Comparison of ENCODE assay signal across 9 mouse cellular contexts in genomic region chr3:82877258-82877657, GRCm38 (mm10). TPM values are rescaled to one million over a fixed set of nuclear protein-coding genes. Genes with fewer than 3 reads are reported as not detected.
DNase-seq lines count a peak whose midpoint lies in the region; ATAC-seq and TF ChIP-seq lines count a peak whose summit lies in the region.
"Had no signal": no experiment of that assay in that cellular context is flagged by ENCODE, and none has a peak within 500 bp of the region (broad histone marks: within the 10 kb centered on the region; RNA-seq: fewer than 3 reads in every experiment).

No protein-coding gene starts in this region.

- ATAC-seq in midbrain, embryonic 14.5 days (ENCODE audit: low FRiP score, low TSS enrichment): no peak
- no peak for ATAC-seq in midbrain, embryonic 13.5 days

- peaks cover 18% of the 10 kb centered on the region for H3K27me3 ChIP-seq in midbrain, embryonic 14.5 days (ENCODE audit: control insufficient read depth, insufficient read depth, low read length)
- peaks cover 31% of the 10 kb centered on the region for H3K27me3 ChIP-seq in midbrain, embryonic 13.5 days

- TF ChIP-seq POLR2A in cortical plate, adult 2 months (IDR thresholded peaks at IDR 0.05; ENCODE audit: extremely low read depth, insufficient read depth, low read length): no peak

- no peak overlapping the region for H3K9ac ChIP-seq in midbrain, embryonic 14.5 days (replicated peaks; ENCODE audit: low read length)
- H3K9ac ChIP-seq in midbrain, embryonic 13.5 days (replicated peaks): no peak overlapping the region
- H3K9ac ChIP-seq: neural tube, embryonic 13.5 days had no signal

- no peak overlapping the region for H3K4me3 ChIP-seq in gastrocnemius, adult 2 months
- no peak overlapping the region for H3K4me3 ChIP-seq in midbrain, embryonic 14.5 days (replicated peaks; ENCODE audit: low read depth, low read length)
- H3K4me3 ChIP-seq in midbrain, embryonic 13.5 days (replicated peaks): no peak overlapping the region
- H3K4me3 ChIP-seq in cortical plate, adult 2 months (ENCODE audit: insufficient read depth, low read length): no peak overlapping the region

- no peaks in the 10 kb centered on the region for H3K36me3 ChIP-seq in midbrain, embryonic 14.5 days (ENCODE audit: control insufficient read depth, insufficient read depth, low read length)
- H3K36me3 ChIP-seq in midbrain, embryonic 13.5 days: no peaks in the 10 kb centered on the region
- H3K36me3 ChIP-seq: neural tube, embryonic 13.5 days had no signal

- H3K9me3 ChIP-seq in midbrain, embryonic 14.5 days (ENCODE audit: control insufficient read depth, low read length): no peaks in the 10 kb centered on the region
- H3K9me3 ChIP-seq in midbrain, embryonic 13.5 days: no peaks in the 10 kb centered on the region
- H3K9me3 ChIP-seq: neural tube, embryonic 13.5 days had no signal

- intact Hi-C loops in gastrocnemius, adult 2 months (cut with DNase I): no loop called here
- intact Hi-C loops in left cerebral cortex, postnatal 25 days (cut with DNase I): loop anchor here (2.0 to 5.0 kb wide), 2 partner anchors 110 to 178 kb away; partner anchors contain the start of gene Plrg1

- WGBS in midbrain, embryonic 14.5 days: 3% methylated on average over 4 of the region's 4 CpGs
- WGBS in midbrain, embryonic 13.5 days: 3% methylated on average over 4 of the region's 4 CpGs

- no peak overlapping the region for H3K27ac ChIP-seq in gastrocnemius, adult 2 months
- no peak overlapping the region for H3K27ac ChIP-seq in midbrain, embryonic 14.5 days (replicated peaks; ENCODE audit: low read depth, low read length)
- no peak overlapping the region for H3K27ac ChIP-seq in midbrain, embryonic 13.5 days
- H3K27ac ChIP-seq in cortical plate, adult 2 months (ENCODE audit: insufficient read depth, low read length): no peak overlapping the region
- H3K27ac ChIP-seq: neural tube, embryonic 13.5 days had no signal

- TF ChIP-seq CTCF in gastrocnemius, adult 2 months (IDR thresholded peaks at IDR 0.05): peak; percentile 75
- TF ChIP-seq CTCF in cortical plate, adult 2 months (IDR thresholded peaks at IDR 0.05; ENCODE audit: extremely low read depth, insufficient read depth, low read length): peak; percentile 30; the same call in 1 of the 2 replicates

- no peak overlapping the region for H3K4me2 ChIP-seq in midbrain, embryonic 14.5 days (ENCODE audit: low read length)
- no peak overlapping the region for H3K4me2 ChIP-seq in midbrain, embryonic 13.5 days (replicated peaks)

- no peaks in the 10 kb centered on the region for H3K4me1 ChIP-seq in midbrain, embryonic 14.5 days (ENCODE audit: control insufficient read depth, insufficient read depth, low read length)
- peaks cover 8% of the 10 kb centered on the region for H3K4me1 ChIP-seq in midbrain, embryonic 13.5 days (replicated peaks)
- H3K4me1 ChIP-seq in cortical plate, adult 2 months (ENCODE audit: control insufficient read depth, insufficient read depth, low read length): no peaks in the 10 kb centered on the region

- no peak for DNase-seq in gastrocnemius, adult 2 months
- no peak for DNase-seq in gastrocnemius, adult 8-10 months (ENCODE audit: low spot score in 2 of 2)
- peak; percentile 84 for DNase-seq in midbrain, embryonic 14.5 days
- peak; percentile 39 to 54 for DNase-seq in left cerebral cortex, postnatal 25 days (ENCODE audit: low spot score in 2 of 2)
- DNase-seq in thymus, postnatal 4 days: no peak
- DNase-seq in thymus, postnatal 14 days: no peak

RNA-seq across cellular contexts. Expression of gene Rbm46, which starts 1.0 kb away (rescaled TPM):
- total RNA-seq in gastrocnemius, adult 2 months (2021): under 1 TPM; 0.11 to 0.18 TPM
- total RNA-seq in gastrocnemius, adult 8-10 months (2022): under 1 TPM in 1 of 4 experiments, not detected in 3; 0.13 TPM
- 1.00 and 1.7 TPM in 2 replicates for polyA plus RNA-seq in midbrain, embryonic 14.5 days (2014; fragmentation: Nextera tagmentation; extraction: Ambion mirVana)
- 1.3 and 1.8 TPM in 2 replicates for polyA plus RNA-seq in midbrain, embryonic 13.5 days (2015; fragmentation: Nextera tagmentation; extraction: Ambion mirVana)
- polyA plus RNA-seq in cortical plate, adult 2 months (2012; rRNA removed): 0.23 and 0.26 TPM in 2 replicates
- total RNA-seq in left cerebral cortex, postnatal 25 days (2021): under 1 TPM; 0.34 to 0.57 TPM

RNA-seq across cellular contexts. Expression of gene Lrat, which starts 26.5 kb away (rescaled TPM):
- total RNA-seq in gastrocnemius, adult 2 months (2021): under 1 TPM in 1 of 2 experiments, not detected in 1; 0.05 TPM
- total RNA-seq in gastrocnemius, adult 8-10 months (2022): not detected
- polyA plus RNA-seq in midbrain, embryonic 14.5 days (2014; fragmentation: Nextera tagmentation; extraction: Ambion mirVana): 0.05 and 0.43 TPM in 2 replicates
- 0.04 and 0.10 TPM in 2 replicates for polyA plus RNA-seq in midbrain, embryonic 13.5 days (2015; fragmentation: Nextera tagmentation; extraction: Ambion mirVana)
- 0.04 and 0.08 TPM in 2 replicates for polyA plus RNA-seq in cortical plate, adult 2 months (2012; rRNA removed)
- total RNA-seq in left cerebral cortex, postnatal 25 days (2021): under 1 TPM in 1 of 2 experiments, not detected in 1; 0.11 TPM

Comparison
In these comparisons a context has a peak if more than half of its experiments do, and no peak if none do; other contexts are left out.
1. DNase-seq: peak in midbrain, embryonic 14.5 days (single experiment) and left cerebral cortex, postnatal 25 days (2 of 2); none in gastrocnemius, adult 2 months (single experiment), gastrocnemius, adult 8-10 months (0 of 2), thymus, postnatal 4 days (single experiment) and thymus, postnatal 14 days (single experiment).